Mouse (Mus musculus): ENCODE data around the gene Drosha.

- TF ChIP-seq CTCF (IDR thresholded peaks at IDR 0.05; ENCODE audit: low read depth, low read length) (no peak), POLR2A (IDR thresholded peaks at IDR 0.05; ENCODE audit: borderline replicate concordance, low read depth, low read length) (no peak)
Observed at GRCm38 (mm10) chr15:12876881-12877280, 52.3 kb downstream of the Drosha start.

Measured in bone marrow macrophage, adult 2 months (primary cell).